Mouse (Mus musculus) midbrain, embryonic 16.5 days (tissue): ENCODE measurements at regions not wholly inside any gene's neighbourhood (a gene's known extent, or its start where the extent isn't known, plus 50 kb on each side); places are given as distances from the start of the nearest gene placed in this dataset.

Experiments
- ATAC-seq: fragments of 200-750 bp; cut with Nextera tagmentation; 2 replicates; pipeline ENCODE4 v1.8.0; 2017; ENCODE audit warnings: moderate TSS enrichment
- H3K27ac ChIP-seq: fragments of 300-500 bp; sonication (generic); 2 replicates; pipeline ENCODE4 v1.5.1; 2014; ENCODE audit warnings: mild to moderate bottlenecking, low read length, mixed read lengths
- H3K27me3 ChIP-seq: fragments of 300-500 bp; sonication (generic); 2 replicates; pipeline ENCODE4 v1.6.1; 2014; ENCODE audit warnings: low read depth, low read length, mixed read lengths; ENCODE audit not compliant: control insufficient read depth, insufficient read depth
- H3K36me3 ChIP-seq: fragments of 300-500 bp; sonication (generic); 2 replicates; pipeline ENCODE4 v1.6.1; 2014; ENCODE audit warnings: mild to moderate bottlenecking, low read length, moderate library complexity, mixed read lengths; ENCODE audit not compliant: control insufficient read depth, insufficient read depth
- H3K4me1 ChIP-seq: fragments of 300-500 bp; sonication (generic); 2 replicates; pipeline ENCODE4 v1.6.1; 2014; ENCODE audit warnings: mild to moderate bottlenecking, low read length, mixed read lengths; ENCODE audit not compliant: control insufficient read depth, insufficient read depth
- H3K4me2 ChIP-seq: fragments of 300-500 bp; sonication (generic); 2 replicates; pipeline ENCODE4 v1.6.1; 2014; ENCODE audit warnings: mild to moderate bottlenecking, low read length, mixed read lengths
- H3K4me3 ChIP-seq: fragments of 300-500 bp; sonication (generic); 2 replicates; pipeline ENCODE4 v1.5.1; 2014; ENCODE audit warnings: low read depth, mild to moderate bottlenecking, low read length, moderate library complexity, mixed read lengths
- H3K9ac ChIP-seq: fragments of 300-500 bp; sonication (generic); 2 replicates; pipeline ENCODE4 v1.6.1; 2014; ENCODE audit warnings: low read depth, low read length, mixed read lengths
- H3K9me3 ChIP-seq: fragments of 300-500 bp; sonication (generic); replicated peaks from 2 replicates; pipeline ENCODE4 v1.6.1; 2014; ENCODE audit warnings: mild to moderate bottlenecking, low read length, mixed read lengths; ENCODE audit not compliant: control insufficient read depth, poor library complexity, severe bottlenecking
- WGBS: fragments of 180-500 bp; shearing (Covaris S2); extraction: QIAGEN DNeasy Blood & Tissue Kit; methylation state at CpG from one replicate; pipeline ENCODE4 v1.1.7; 2014; 5-methylcytosine and 5-hydroxymethylcytosine counted together

DNA sequence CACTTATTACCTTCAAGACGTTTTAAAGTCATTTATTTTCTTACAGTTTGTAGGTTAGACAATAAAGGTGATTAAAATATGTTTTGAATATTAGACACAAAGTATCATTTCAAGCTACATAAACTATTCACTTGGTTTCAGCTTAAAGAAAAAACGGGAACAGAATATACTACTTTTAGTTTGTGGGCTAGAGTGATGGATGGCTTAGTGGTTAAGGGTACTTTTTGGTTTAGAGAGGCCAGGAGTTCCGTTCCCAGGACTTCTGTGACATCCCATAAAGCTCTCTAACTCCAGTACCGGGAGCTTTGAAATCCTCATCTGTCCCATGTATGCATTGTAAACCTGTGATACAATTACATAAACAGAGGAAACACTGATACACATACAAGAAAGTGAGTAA lies 570.0 kb downstream of the Flrt2 start:
- WGBS, result 78% methylated on average over 4 of the region's 4 CpGs
- H3K4me3 ChIP-seq, result no peak overlapping the region
- H3K9ac ChIP-seq, result no peak overlapping the region
- H3K9me3 ChIP-seq, result no peaks in the 10 kb centered on the region
- ATAC-seq, result no peak
- no peak overlapping the region for H3K27ac ChIP-seq
- H3K27me3 ChIP-seq, result no peaks in the 10 kb centered on the region
- no peak overlapping the region for H3K4me2 ChIP-seq
- no peaks in the 10 kb centered on the region for H3K36me3 ChIP-seq
- H3K4me1 ChIP-seq, result no peaks in the 10 kb centered on the region

DNA sequence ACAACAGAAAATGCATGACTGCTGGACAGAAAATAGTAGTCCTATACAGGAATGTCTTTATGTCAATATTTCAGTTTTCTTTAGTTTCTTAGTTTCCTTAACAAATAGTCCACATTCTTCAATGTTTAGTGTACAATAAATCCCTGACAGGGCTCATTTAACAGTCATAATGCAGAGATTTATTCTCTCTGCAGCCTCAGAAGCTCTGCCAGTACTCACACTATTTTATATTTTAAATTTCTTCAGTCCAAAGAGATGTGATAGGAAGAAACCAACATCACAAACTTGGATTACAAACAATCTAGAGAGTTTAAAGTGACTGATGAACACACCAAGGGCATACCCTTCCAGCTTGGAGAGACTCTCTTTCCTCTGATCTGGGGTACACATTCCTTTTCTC lies 583.9 kb downstream of the Flrt2 start:
- H3K4me3 ChIP-seq, result no peak overlapping the region
- no peak overlapping the region for H3K27ac ChIP-seq
- H3K27me3 ChIP-seq, result no peaks in the 10 kb centered on the region
- no peak overlapping the region for H3K4me2 ChIP-seq
- no peaks in the 10 kb centered on the region for H3K9me3 ChIP-seq
- no peaks in the 10 kb centered on the region for H3K36me3 ChIP-seq
- H3K9ac ChIP-seq, result no peak overlapping the region
- H3K4me1 ChIP-seq, result no peaks in the 10 kb centered on the region
- ATAC-seq, result no peak

- no peaks in the 10 kb centered on the region for H3K4me1 ChIP-seq
- WGBS, result 1% methylated on average over 2 of the region's 2 CpGs
- no peaks in the 10 kb centered on the region for H3K27me3 ChIP-seq
- H3K36me3 ChIP-seq, result no peaks in the 10 kb centered on the region
- H3K27ac ChIP-seq, result no peak overlapping the region
- no peak overlapping the region for H3K4me2 ChIP-seq
- ATAC-seq, result no peak
- no peak overlapping the region for H3K9ac ChIP-seq
- H3K4me3 ChIP-seq, result no peak overlapping the region
- H3K9me3 ChIP-seq, result no peaks in the 10 kb centered on the region
Measured at GRCm38 (mm10) chr12:96311137-96311536, 619.1 kb downstream of the Flrt2 start.

DNA sequence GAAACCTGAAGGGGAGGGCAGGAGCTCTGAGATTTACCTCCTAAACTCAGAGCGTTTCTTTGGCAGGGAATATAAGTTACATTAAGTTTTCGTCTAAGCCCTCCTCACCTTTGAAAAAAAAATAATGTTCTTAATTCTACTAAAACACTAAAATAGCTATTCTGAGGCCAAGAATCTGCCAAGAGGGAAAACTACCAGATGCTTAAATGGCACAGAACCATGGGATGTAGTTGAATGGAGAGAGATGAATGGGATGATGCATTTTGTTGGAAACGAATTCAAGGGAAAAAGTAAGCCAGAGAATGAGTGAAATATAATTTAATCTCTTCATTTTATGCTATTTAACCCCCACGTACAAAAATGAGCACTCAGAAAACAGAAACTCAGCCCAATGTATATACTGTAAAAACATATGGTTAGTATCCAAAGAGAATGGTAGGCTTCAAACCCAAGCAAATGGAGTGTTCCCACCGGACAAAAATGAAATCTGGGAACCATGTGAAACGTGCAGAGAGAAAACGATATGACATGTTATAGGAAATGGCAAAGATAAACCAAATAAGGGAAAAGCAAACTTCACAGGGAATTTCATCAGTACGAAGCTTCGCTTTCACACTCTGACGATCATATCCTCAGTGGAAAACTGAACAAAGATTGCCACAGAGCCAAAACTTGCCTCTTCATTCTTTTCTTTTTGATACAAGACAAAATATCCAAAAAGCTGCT lies 631.2 kb downstream of the Flrt2 start:
- H3K4me3 ChIP-seq, result no peak overlapping the region
- no peak overlapping the region for H3K9ac ChIP-seq
- H3K27me3 ChIP-seq, result no peaks in the 10 kb centered on the region
- ATAC-seq, result no peak
- H3K4me1 ChIP-seq, result no peaks in the 10 kb centered on the region
- WGBS, result 89% methylated on average over 10 of the region's 10 CpGs
- no peaks in the 10 kb centered on the region for H3K36me3 ChIP-seq
- H3K9me3 ChIP-seq, result no peaks in the 10 kb centered on the region
- no peak overlapping the region for H3K27ac ChIP-seq
- no peak overlapping the region for H3K4me2 ChIP-seq

DNA sequence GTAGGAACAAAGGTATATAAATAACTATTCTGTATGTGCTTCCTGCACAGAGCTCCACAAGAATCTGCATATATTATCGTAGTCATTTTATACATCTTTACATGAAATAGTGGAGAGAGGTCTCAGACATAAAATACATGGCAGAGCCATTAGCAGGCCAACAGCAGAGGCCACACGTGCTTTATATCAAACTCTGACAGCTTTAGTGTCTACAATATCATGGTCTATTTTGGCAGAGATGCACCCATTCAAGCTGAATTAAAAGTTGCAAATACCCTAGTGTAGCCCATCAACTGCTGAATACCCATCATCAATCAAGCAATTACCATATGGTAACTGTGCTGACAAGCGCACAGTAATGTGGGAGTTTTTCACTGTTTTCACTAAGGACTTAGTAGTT lies 659.1 kb downstream of the Flrt2 start:
- WGBS, result 80% methylated on average over 3 of the region's 3 CpGs
- H3K27ac ChIP-seq, result no peak overlapping the region
- H3K9me3 ChIP-seq, result no peaks in the 10 kb centered on the region
- no peak overlapping the region for H3K4me3 ChIP-seq
- no peaks in the 10 kb centered on the region for H3K36me3 ChIP-seq
- no peak overlapping the region for H3K9ac ChIP-seq
- no peaks in the 10 kb centered on the region for H3K27me3 ChIP-seq
- no peaks in the 10 kb centered on the region for H3K4me1 ChIP-seq
- H3K4me2 ChIP-seq, result no peak overlapping the region
- ATAC-seq, result no peak

DNA sequence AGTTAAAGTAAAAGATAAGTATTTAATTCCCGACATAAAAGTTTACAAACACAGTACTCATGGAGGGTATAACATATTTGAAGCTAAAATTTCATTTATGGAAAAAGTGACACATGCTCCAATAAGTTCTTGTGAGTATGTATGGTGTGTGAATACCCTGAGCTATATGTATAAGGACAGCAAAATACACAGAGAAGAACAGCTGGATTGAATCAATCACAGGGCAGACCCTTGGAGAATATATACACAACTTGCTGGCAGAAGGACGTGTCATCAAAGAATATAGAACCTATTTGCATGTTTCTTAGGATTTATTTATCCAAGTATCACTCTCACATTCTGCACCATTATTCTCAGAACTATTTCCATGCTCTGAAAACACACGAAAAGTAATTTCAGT lies 686.9 kb downstream of the Flrt2 start:
- 68% methylated on average over 3 of the region's 3 CpGs for WGBS
- H3K27me3 ChIP-seq, result no peaks in the 10 kb centered on the region
- ATAC-seq, result no peak
- no peaks in the 10 kb centered on the region for H3K9me3 ChIP-seq
- no peak overlapping the region for H3K4me3 ChIP-seq
- no peak overlapping the region for H3K27ac ChIP-seq
- H3K36me3 ChIP-seq, result no peaks in the 10 kb centered on the region
- H3K4me1 ChIP-seq, result no peaks in the 10 kb centered on the region
- H3K4me2 ChIP-seq, result no peak overlapping the region
- H3K9ac ChIP-seq, result no peak overlapping the region

GRCm38 (mm10) chr12:96419104-96419503 lies 727.1 kb downstream of the Flrt2 start:
- no peak overlapping the region for H3K9ac ChIP-seq
- H3K4me3 ChIP-seq, result no peak overlapping the region

GRCm38 (mm10) chr12:96419567-96419966 lies 727.5 kb downstream of the Flrt2 start:
- H3K9me3 ChIP-seq, result no peaks in the 10 kb centered on the region
- H3K27ac ChIP-seq, result no peak overlapping the region
- ATAC-seq, result no peak
- H3K4me3 ChIP-seq, result no peak overlapping the region
- H3K4me2 ChIP-seq, result no peak overlapping the region
- H3K36me3 ChIP-seq, result no peaks in the 10 kb centered on the region
- no peaks in the 10 kb centered on the region for H3K4me1 ChIP-seq
- H3K27me3 ChIP-seq, result no peaks in the 10 kb centered on the region
- no peak overlapping the region for H3K9ac ChIP-seq

More at GRCm38 (mm10) chr12:96419104-96419503, 727.1 kb downstream of the Flrt2 start:
- ATAC-seq, result no peak
- Histone ChIP-seq H3K4me1 (no peaks in the 10 kb centered on the region), H3K27me3 (no peaks in the 10 kb centered on the region), H3K9me3 (no peaks in the 10 kb centered on the region), H3K36me3 (no peaks in the 10 kb centered on the region), H3K4me2 (no peak overlapping the region), H3K27ac (no peak overlapping the region)
- 63% methylated on average over 3 of the region's 3 CpGs for WGBS

DNA sequence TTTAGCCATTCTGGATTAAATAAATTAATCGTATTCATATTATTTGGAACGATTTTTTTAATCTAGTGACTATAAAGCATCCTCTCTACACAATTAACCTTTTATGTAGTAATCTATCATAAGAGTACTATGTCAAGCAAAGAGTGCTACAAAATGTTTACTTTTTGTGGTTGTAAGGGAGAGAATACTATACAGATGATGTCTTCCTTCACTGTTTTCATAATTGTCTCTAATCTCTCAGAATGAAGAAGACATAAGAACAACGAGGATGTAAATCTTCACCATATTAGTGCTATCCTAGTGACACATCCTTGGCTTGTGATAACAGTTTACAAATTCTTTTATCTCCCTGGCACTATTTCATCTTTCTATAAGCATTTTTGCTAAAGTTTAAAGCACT lies 735.6 kb downstream of the Flrt2 start:
- no peak for ATAC-seq
- no peak overlapping the region for H3K27ac ChIP-seq
- WGBS, result 91% methylated on average over 3 of the region's 3 CpGs
- no peaks in the 10 kb centered on the region for H3K9me3 ChIP-seq
- no peak overlapping the region for H3K4me3 ChIP-seq
- no peaks in the 10 kb centered on the region for H3K36me3 ChIP-seq
- H3K9ac ChIP-seq, result no peak overlapping the region
- H3K27me3 ChIP-seq, result no peaks in the 10 kb centered on the region
- no peak overlapping the region for H3K4me2 ChIP-seq
- H3K4me1 ChIP-seq, result no peaks in the 10 kb centered on the region
